Mouse (Mus musculus): ENCODE data around the gene Hnrnpll. TPM values are rescaled to one million over a fixed set of nuclear protein-coding genes. Genes with fewer than 3 reads are reported as not detected.

The Hnrnpll gene
- total and polyA plus RNA-seq, 2 experiments, result 7.7 to 26.1 TPM

- no peak for TF ChIP-seq CTCF (IDR thresholded peaks at IDR 0.05; ENCODE audit: low read depth, low read length)
- no peak for TF ChIP-seq POLR2A (IDR thresholded peaks at IDR 0.05; ENCODE audit: extremely low read depth, insufficient read depth, low read length)
- H3K27me3 ChIP-seq (ENCODE audit: control insufficient read depth, insufficient read depth, low read length), result no peaks in the 10 kb centered on the region
- no peak for DNase-seq (ENCODE audit: extremely low read depth, low read depth, low spot score)
- H3K36me3 ChIP-seq (ENCODE audit: control insufficient read depth, insufficient read depth, low read length), result no peaks in the 10 kb centered on the region
- no peak overlapping the region for H3K9ac ChIP-seq (ENCODE audit: low read depth, low read length)
- H3K79me2 ChIP-seq (ENCODE audit: control insufficient read depth, insufficient read depth, low read length), result no peaks in the 10 kb centered on the region
- H3K4me3 ChIP-seq (ENCODE audit: insufficient read depth, low read depth, low read length), result no peak overlapping the region
- no peak overlapping the region for H3K27ac ChIP-seq (replicated peaks; ENCODE audit: insufficient read depth, low read depth, low read length)
- WGBS, result 88% methylated on average over 11 of the region's 11 CpGs
- H3K4me1 ChIP-seq (ENCODE audit: control insufficient read depth, insufficient read depth, low read length), result peaks cover 6% of the 10 kb centered on the region; the same call in 1 of the 2 replicates
These were observed 24.5 kb upstream of the Hnrnpll start for GRCm38 (mm10) chr17:80086591-80086990.

GRCm38 (mm10) chr17:80084424-80084823, 22.3 kb upstream of the Hnrnpll start:
- no peak for TF ChIP-seq CTCF (IDR thresholded peaks at IDR 0.05; ENCODE audit: low read depth, low read length)
- 81% methylated on average over 9 of the region's 9 CpGs for WGBS
- Histone ChIP-seq H3K9ac (ENCODE audit: low read depth, low read length) (no peak overlapping the region), H3K27ac (replicated peaks; ENCODE audit: insufficient read depth, low read depth, low read length) (no peak overlapping the region), H3K4me1 (ENCODE audit: control insufficient read depth, insufficient read depth, low read length) (peaks cover 2% of the 10 kb centered on the region; the same call in 1 of the 2 replicates), H3K27me3 (ENCODE audit: control insufficient read depth, insufficient read depth, low read length) (no peaks in the 10 kb centered on the region), H3K36me3 (ENCODE audit: control insufficient read depth, insufficient read depth, low read length) (no peaks in the 10 kb centered on the region), H3K79me2 (ENCODE audit: control insufficient read depth, insufficient read depth, low read length) (no peaks in the 10 kb centered on the region), H3K4me3 (ENCODE audit: insufficient read depth, low read depth, low read length) (no peak overlapping the region)
- DNase-seq (ENCODE audit: extremely low read depth, low read depth, low spot score), result no peak

- Histone ChIP-seq H3K4me1 (ENCODE audit: control insufficient read depth, insufficient read depth, low read length) (peaks cover 2% of the 10 kb centered on the region; the same call in 1 of the 2 replicates), H3K9ac (ENCODE audit: low read depth, low read length) (no peak overlapping the region), H3K36me3 (ENCODE audit: control insufficient read depth, insufficient read depth, low read length) (no peaks in the 10 kb centered on the region), H3K4me3 (ENCODE audit: insufficient read depth, low read depth, low read length) (no peak overlapping the region), H3K27ac (replicated peaks; ENCODE audit: insufficient read depth, low read depth, low read length) (no peak overlapping the region), H3K79me2 (ENCODE audit: control insufficient read depth, insufficient read depth, low read length) (no peaks in the 10 kb centered on the region), H3K27me3 (ENCODE audit: control insufficient read depth, insufficient read depth, low read length) (no peaks in the 10 kb centered on the region)
- DNase-seq (ENCODE audit: extremely low read depth, low read depth, low spot score), result no peak
- no peak for TF ChIP-seq POLR2A (IDR thresholded peaks at IDR 0.05; ENCODE audit: extremely low read depth, insufficient read depth, low read length)
- no peak for TF ChIP-seq CTCF (IDR thresholded peaks at IDR 0.05; ENCODE audit: low read depth, low read length)
- WGBS, result 78% methylated on average over 6 of the region's 6 CpGs
These were observed 21.1 kb upstream of the Hnrnpll start for GRCm38 (mm10) chr17:80083223-80083622.

GRCm38 (mm10) chr17:80078726-80079125, 16.6 kb upstream of the Hnrnpll start:
- H3K79me2 ChIP-seq (ENCODE audit: control insufficient read depth, insufficient read depth, low read length), result no peaks in the 10 kb centered on the region
- H3K4me3 ChIP-seq (ENCODE audit: insufficient read depth, low read depth, low read length), result no peak overlapping the region
- H3K4me1 ChIP-seq (ENCODE audit: control insufficient read depth, insufficient read depth, low read length), result peaks cover 5% of the 10 kb centered on the region
- DNase-seq (ENCODE audit: extremely low read depth, low read depth, low spot score), result no peak
- WGBS, result 88% methylated on average over 4 of the region's 4 CpGs
- no peak for TF ChIP-seq POLR2A (IDR thresholded peaks at IDR 0.05; ENCODE audit: extremely low read depth, insufficient read depth, low read length)
- TF ChIP-seq CTCF (IDR thresholded peaks at IDR 0.05; ENCODE audit: low read depth, low read length), result no peak
- no peaks in the 10 kb centered on the region for H3K27me3 ChIP-seq (ENCODE audit: control insufficient read depth, insufficient read depth, low read length)
- H3K9ac ChIP-seq (ENCODE audit: low read depth, low read length), result no peak overlapping the region
- H3K27ac ChIP-seq (replicated peaks; ENCODE audit: insufficient read depth, low read depth, low read length), result no peak overlapping the region
- no peaks in the 10 kb centered on the region for H3K36me3 ChIP-seq (ENCODE audit: control insufficient read depth, insufficient read depth, low read length)

GRCm38 (mm10) chr17:80067257-80067656, 5.1 kb upstream of the Hnrnpll start:
- 82% methylated on average over 5 of the region's 6 CpGs for WGBS
- Histone ChIP-seq H3K9ac (ENCODE audit: low read depth, low read length) (no peak overlapping the region), H3K4me1 (ENCODE audit: control insufficient read depth, insufficient read depth, low read length) (no peaks in the 10 kb centered on the region), H3K27ac (replicated peaks; ENCODE audit: insufficient read depth, low read depth, low read length) (no peak overlapping the region), H3K36me3 (ENCODE audit: control insufficient read depth, insufficient read depth, low read length) (no peaks in the 10 kb centered on the region), H3K4me3 (ENCODE audit: insufficient read depth, low read depth, low read length) (no peak overlapping the region), H3K27me3 (ENCODE audit: control insufficient read depth, insufficient read depth, low read length) (no peaks in the 10 kb centered on the region), H3K79me2 (ENCODE audit: control insufficient read depth, insufficient read depth, low read length) (no peaks in the 10 kb centered on the region)
- TF ChIP-seq CTCF (IDR thresholded peaks at IDR 0.05; ENCODE audit: low read depth, low read length) (no peak), POLR2A (IDR thresholded peaks at IDR 0.05; ENCODE audit: extremely low read depth, insufficient read depth, low read length) (no peak)
- DNase-seq (ENCODE audit: extremely low read depth, low read depth, low spot score), result no peak

GRCm38 (mm10) chr17:80063840-80064495, 1.8 kb upstream of the Hnrnpll start:
- H3K4me3 ChIP-seq (ENCODE audit: insufficient read depth, low read depth, low read length), result no peak overlapping the region
- peaks cover 2% of the 10 kb centered on the region; the same call in 1 of the 2 replicates for H3K4me1 ChIP-seq (ENCODE audit: control insufficient read depth, insufficient read depth, low read length)
- H3K9ac ChIP-seq (ENCODE audit: low read depth, low read length), result no peak overlapping the region
- no peak overlapping the region for H3K27ac ChIP-seq (replicated peaks; ENCODE audit: insufficient read depth, low read depth, low read length)
- no peaks in the 10 kb centered on the region for H3K36me3 ChIP-seq (ENCODE audit: control insufficient read depth, insufficient read depth, low read length)
- peaks cover 12% of the 10 kb centered on the region for H3K79me2 ChIP-seq (ENCODE audit: control insufficient read depth, insufficient read depth, low read length)
- DNase-seq (ENCODE audit: extremely low read depth, low read depth, low spot score), result no peak
- 85% methylated on average over 8 of the region's 8 CpGs for WGBS
- TF ChIP-seq CTCF (IDR thresholded peaks at IDR 0.05; ENCODE audit: low read depth, low read length) (no peak), POLR2A (IDR thresholded peaks at IDR 0.05; ENCODE audit: extremely low read depth, insufficient read depth, low read length) (no peak)
- no peaks in the 10 kb centered on the region for H3K27me3 ChIP-seq (ENCODE audit: control insufficient read depth, insufficient read depth, low read length)

Measured in liver, adult 2 months (tissue).